Mouse (Mus musculus): Measurements from ENCODE around the gene Adgrl3. TPM values are rescaled to one million over a fixed set of nuclear protein-coding genes. Genes with fewer than 3 reads are reported as not detected.

Gene Adgrl3
- polyA plus RNA-seq, 1 experiment, result 63.0 TPM

DNA sequence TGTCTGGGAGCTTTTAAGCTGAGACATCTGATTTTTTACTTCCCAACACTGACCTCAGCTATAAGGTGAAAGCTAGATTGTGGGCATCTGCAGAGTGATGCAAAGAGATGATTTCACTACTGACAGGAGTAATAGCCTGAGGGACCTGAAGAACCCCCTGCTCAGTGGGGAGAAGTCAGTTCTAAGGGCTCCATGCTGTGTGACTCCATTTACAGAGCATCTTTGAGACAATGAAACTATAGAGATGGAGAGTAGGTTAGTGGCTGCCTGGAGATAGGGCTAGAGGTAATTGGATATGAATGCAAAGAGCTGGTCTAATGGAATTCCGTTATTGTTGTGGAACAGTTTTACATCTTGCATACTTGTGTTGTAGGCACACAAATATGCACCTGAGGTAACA lies 603.9 kb downstream of the Adgrl3 start:
- Histone ChIP-seq H3K4me1 (ENCODE audit: control insufficient read depth, insufficient read depth, low read length) (peaks cover 1% of the 10 kb centered on the region; the same call in 1 of the 2 replicates), H3K27ac (ENCODE audit: insufficient read depth, low read length) (no peak overlapping the region), H3K4me3 (ENCODE audit: insufficient read depth, low read length) (no peak overlapping the region)
- no peak for TF ChIP-seq POLR2A (IDR thresholded peaks at IDR 0.05; ENCODE audit: extremely low read depth, insufficient read depth, low read length)
- no peak for TF ChIP-seq CTCF (IDR thresholded peaks at IDR 0.05; ENCODE audit: extremely low read depth, insufficient read depth, low read length)

DNA sequence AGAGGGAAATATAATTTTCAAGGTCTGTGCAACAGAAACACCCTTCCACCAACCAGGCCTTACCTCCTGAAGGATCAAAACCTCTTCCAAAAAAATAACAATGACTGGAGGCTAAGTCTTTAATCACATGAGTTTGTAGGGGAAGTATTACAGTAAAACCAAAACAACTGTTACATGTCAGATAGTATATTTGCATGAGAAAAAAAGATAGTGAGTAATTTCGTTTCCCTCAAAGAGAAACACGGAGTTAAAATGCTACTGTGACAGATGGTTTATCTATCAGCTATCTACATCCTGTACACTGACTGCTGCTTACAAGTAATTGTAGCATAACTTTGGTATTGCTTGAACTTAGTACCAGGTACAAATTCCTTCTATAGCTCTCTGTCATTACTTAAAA lies 616.2 kb downstream of the Adgrl3 start:
- H3K4me1 ChIP-seq (ENCODE audit: control insufficient read depth, insufficient read depth, low read length), result no peaks in the 10 kb centered on the region; the same call in 1 of the 2 replicates
- H3K27ac ChIP-seq (ENCODE audit: insufficient read depth, low read length), result no peak overlapping the region
- H3K4me3 ChIP-seq (ENCODE audit: insufficient read depth, low read length), result no peak overlapping the region
- TF ChIP-seq CTCF (IDR thresholded peaks at IDR 0.05; ENCODE audit: extremely low read depth, insufficient read depth, low read length), result no peak
- no peak for TF ChIP-seq POLR2A (IDR thresholded peaks at IDR 0.05; ENCODE audit: extremely low read depth, insufficient read depth, low read length)

DNA sequence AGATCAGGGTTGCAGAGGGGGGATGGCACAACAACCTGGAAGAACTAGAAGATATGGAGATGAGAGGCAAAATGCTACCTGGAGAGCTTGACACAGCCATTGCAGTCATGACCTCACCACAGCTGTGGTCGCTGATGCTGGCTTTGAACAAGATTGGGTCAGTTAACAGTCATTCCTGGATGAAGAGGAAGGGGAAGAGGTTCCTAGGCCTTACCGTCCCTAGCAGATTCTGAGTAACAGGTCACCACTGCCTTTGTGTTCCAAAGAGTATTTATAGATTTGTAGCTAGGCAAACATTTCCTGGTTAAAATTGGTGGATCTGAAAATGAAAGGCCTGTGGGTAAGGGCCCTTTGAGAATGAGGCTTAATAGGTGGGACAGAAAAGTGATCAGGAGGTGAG lies 618.5 kb downstream of the Adgrl3 start:
- H3K4me3 ChIP-seq (ENCODE audit: insufficient read depth, low read length), result no peak overlapping the region
- TF ChIP-seq CTCF (IDR thresholded peaks at IDR 0.05; ENCODE audit: extremely low read depth, insufficient read depth, low read length), result no peak
- no peak for TF ChIP-seq POLR2A (IDR thresholded peaks at IDR 0.05; ENCODE audit: extremely low read depth, insufficient read depth, low read length)
- no peak overlapping the region for H3K27ac ChIP-seq (ENCODE audit: insufficient read depth, low read length)
- no peaks in the 10 kb centered on the region; the same call in 1 of the 2 replicates for H3K4me1 ChIP-seq (ENCODE audit: control insufficient read depth, insufficient read depth, low read length)

DNA sequence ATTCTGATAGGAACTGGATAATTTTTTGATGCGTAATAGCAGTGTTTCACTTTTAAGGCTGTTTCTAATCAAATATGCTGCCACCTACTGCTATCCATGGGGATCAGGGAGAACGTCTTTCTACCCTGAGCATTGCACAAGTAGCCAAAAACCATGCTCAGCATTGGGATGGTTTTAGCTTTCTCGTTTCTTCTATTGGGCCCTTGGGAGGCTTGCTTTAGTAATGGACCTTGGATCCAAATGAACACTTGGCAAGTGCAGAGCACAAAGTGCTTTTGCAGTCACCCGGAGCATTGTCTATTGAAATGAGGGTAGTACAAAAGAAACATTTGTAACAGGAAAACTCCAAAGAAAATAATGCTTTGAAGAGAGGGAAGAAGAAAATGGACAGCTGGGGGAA lies 620.2 kb downstream of the Adgrl3 start:
- TF ChIP-seq POLR2A (IDR thresholded peaks at IDR 0.05; ENCODE audit: extremely low read depth, insufficient read depth, low read length), result no peak
- TF ChIP-seq CTCF (IDR thresholded peaks at IDR 0.05; ENCODE audit: extremely low read depth, insufficient read depth, low read length), result no peak
- Histone ChIP-seq H3K27ac (ENCODE audit: insufficient read depth, low read length) (peak overlapping the region; percentile 67; the same call in 1 of the 2 replicates), H3K4me3 (ENCODE audit: insufficient read depth, low read length) (no peak overlapping the region), H3K4me1 (ENCODE audit: control insufficient read depth, insufficient read depth, low read length) (no peaks in the 10 kb centered on the region; the same call in 1 of the 2 replicates)

DNA sequence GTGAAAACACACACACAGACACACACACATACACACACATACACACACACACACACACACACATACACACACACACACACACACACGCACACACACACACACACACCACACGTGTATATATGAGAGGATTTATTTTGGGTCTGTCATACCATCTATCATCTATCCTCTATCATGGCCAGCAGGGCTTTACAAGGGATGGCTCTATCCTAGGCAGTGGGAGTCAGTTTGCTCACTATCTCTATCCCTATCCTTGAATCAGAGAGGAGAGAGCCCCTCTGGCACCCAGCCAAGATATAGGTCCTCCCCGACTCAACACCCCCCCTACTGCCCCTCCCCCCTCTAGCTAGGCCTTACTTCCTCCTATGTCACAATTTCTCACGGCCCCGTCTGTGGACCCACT lies 625.6 kb downstream of the Adgrl3 start:
- TF ChIP-seq POLR2A (IDR thresholded peaks at IDR 0.05; ENCODE audit: extremely low read depth, insufficient read depth, low read length) (no peak), CTCF (IDR thresholded peaks at IDR 0.05; ENCODE audit: extremely low read depth, insufficient read depth, low read length) (no peak)
- Histone ChIP-seq H3K4me3 (ENCODE audit: insufficient read depth, low read length) (no peak overlapping the region), H3K4me1 (ENCODE audit: control insufficient read depth, insufficient read depth, low read length) (no peaks in the 10 kb centered on the region; the same call in 1 of the 2 replicates), H3K27ac (ENCODE audit: insufficient read depth, low read length) (no peak overlapping the region)

DNA sequence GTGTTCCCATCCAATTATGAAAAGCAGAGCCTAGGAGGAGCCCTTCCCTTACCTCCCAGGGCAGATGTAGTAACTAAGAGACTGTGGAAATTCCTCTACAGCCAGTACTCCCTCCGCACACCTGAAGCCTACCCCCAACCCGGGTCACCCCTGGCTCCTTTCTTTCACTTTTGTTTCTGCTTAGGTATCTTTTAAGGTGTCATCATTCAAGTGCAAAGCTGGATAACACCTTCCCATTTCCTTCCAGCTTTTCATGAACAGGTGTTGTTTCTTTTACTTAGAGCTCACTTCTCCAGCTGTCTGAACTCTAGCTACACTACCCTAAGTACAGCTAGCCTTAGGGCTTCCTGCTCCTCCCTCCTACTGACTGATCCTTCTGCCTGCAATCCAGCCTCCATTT lies 634.0 kb downstream of the Adgrl3 start:
- Histone ChIP-seq H3K4me3 (ENCODE audit: insufficient read depth, low read length) (no peak overlapping the region), H3K27ac (ENCODE audit: insufficient read depth, low read length) (no peak overlapping the region), H3K4me1 (ENCODE audit: control insufficient read depth, insufficient read depth, low read length) (no peaks in the 10 kb centered on the region)
- TF ChIP-seq CTCF (IDR thresholded peaks at IDR 0.05; ENCODE audit: extremely low read depth, insufficient read depth, low read length) (no peak), POLR2A (IDR thresholded peaks at IDR 0.05; ENCODE audit: extremely low read depth, insufficient read depth, low read length) (no peak)

DNA sequence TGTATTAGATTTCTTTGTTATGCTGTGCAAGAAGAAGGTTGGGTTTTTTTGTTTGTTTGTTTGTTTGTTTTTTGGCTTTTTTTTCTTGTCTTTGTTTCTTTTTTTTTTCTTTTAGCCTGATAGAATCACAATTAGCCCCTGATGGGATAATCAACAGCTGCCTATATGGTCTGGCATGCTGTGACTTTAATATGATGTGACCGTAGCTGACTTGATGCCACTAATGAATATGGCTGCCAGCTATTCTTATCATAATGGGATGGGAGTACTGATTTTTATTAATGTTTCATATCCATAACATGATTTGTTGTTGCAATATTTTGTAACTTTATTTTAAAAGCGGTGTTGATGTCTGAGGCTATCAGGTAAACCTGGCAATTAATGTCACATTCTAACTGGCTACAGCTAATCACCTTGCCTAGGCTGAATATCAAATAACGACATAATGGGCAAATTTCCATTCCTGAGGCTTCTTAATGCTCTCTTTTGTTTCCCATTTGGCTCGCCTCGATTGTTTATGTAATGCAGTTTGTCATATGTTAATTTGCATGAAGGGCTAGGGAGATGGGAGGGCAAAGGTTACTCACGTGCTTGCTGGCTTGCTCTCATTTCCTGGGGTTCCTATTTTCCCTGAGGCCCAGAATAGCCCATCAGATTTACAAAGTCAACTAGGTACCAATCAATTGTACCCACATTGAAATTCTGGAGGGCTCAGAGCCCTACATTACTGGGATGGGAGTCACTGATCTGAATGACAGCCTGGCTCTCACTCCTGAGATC lies 641.9 kb downstream of the Adgrl3 start:
- Histone ChIP-seq H3K4me1 (ENCODE audit: control insufficient read depth, insufficient read depth, low read length) (no peaks in the 10 kb centered on the region), H3K27ac (ENCODE audit: insufficient read depth, low read length) (no peak overlapping the region), H3K4me3 (ENCODE audit: insufficient read depth, low read length) (no peak overlapping the region)
- TF ChIP-seq POLR2A (IDR thresholded peaks at IDR 0.05; ENCODE audit: extremely low read depth, insufficient read depth, low read length) (no peak), CTCF (IDR thresholded peaks at IDR 0.05; ENCODE audit: extremely low read depth, insufficient read depth, low read length) (no peak)

DNA sequence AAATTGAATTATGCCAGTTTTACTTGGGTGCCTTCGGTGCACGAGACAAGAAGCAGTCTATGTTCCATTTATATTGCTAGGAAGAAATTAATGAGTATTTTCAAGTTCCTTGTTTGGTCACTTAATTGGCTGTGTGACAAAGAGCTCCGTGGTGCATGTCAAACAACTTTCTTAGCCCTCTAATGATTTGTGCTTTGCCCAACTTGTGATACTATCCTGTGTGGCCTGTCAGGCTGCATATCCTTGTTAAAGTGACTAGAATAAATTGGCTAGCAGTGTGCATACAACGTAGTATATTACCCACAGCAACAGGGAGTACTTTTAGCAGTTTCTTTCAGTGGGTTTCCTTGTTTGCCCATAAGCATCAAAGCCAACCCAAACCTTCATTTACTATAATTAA lies 651.1 kb downstream of the Adgrl3 start:
- Histone ChIP-seq H3K4me3 (ENCODE audit: insufficient read depth, low read length) (no peak overlapping the region), H3K4me1 (ENCODE audit: control insufficient read depth, insufficient read depth, low read length) (no peaks in the 10 kb centered on the region), H3K27ac (ENCODE audit: insufficient read depth, low read length) (no peak overlapping the region)
- TF ChIP-seq POLR2A (IDR thresholded peaks at IDR 0.05; ENCODE audit: extremely low read depth, insufficient read depth, low read length), result no peak
- TF ChIP-seq CTCF (IDR thresholded peaks at IDR 0.05; ENCODE audit: extremely low read depth, insufficient read depth, low read length), result no peak

DNA sequence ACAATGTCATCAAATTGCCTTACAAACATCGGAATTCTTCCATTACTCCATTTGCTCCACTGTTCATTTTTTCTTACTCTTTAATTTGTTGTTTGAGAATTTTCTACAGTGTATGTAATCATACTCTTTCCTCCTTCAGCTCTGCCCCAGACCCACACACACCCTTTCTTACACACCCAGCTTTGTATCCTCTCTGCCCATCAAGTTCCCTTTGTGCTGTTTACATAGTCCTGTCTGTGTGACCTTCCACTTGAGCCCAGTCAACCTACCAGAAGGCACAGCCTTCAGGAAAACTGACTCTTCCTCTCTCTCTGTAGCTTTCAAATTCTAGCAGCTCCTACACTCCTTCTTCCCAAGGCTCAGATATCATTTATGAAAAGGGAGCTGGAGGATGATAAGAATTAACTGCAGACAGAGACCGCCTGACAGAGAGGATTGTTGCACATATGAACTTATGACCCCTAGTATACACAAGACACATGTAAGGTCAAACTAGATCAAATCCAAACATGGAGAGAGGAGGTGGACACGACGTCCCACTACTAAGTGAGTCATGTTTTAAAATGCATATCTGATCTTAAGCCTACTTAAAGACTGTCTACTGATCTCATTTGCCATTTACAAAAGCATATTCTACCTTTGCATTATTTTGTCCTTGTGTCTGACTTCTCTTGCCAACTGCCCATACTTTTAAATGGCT lies 654.5 kb downstream of the Adgrl3 start:
- no peak overlapping the region for H3K4me3 ChIP-seq (ENCODE audit: insufficient read depth, low read length)
- no peaks in the 10 kb centered on the region for H3K4me1 ChIP-seq (ENCODE audit: control insufficient read depth, insufficient read depth, low read length)
- TF ChIP-seq POLR2A (IDR thresholded peaks at IDR 0.05; ENCODE audit: extremely low read depth, insufficient read depth, low read length), result no peak
- TF ChIP-seq CTCF (IDR thresholded peaks at IDR 0.05; ENCODE audit: extremely low read depth, insufficient read depth, low read length), result no peak
- H3K27ac ChIP-seq (ENCODE audit: insufficient read depth, low read length), result no peak overlapping the region

DNA sequence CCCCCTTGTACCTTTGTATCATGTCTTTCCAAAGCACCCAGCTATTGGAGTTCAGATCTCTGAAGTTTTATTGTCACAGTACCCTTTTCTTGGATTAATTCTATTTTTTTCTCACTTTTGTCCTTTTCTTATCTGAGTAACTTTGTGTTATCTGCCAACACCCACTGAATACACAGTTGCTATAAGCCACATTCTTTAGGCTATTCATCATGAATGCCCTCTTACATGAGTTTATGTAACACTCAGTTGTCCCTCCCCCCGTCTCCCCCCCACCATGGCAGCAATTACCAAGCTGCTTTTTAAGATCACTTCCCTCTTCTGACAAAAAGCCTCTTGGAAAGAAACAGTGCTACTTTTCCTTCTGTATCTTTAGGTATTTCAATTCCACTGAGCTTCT lies 655.0 kb downstream of the Adgrl3 start:
- no peak overlapping the region for H3K27ac ChIP-seq (ENCODE audit: insufficient read depth, low read length)
- TF ChIP-seq POLR2A (IDR thresholded peaks at IDR 0.05; ENCODE audit: extremely low read depth, insufficient read depth, low read length), result no peak
- no peak for TF ChIP-seq CTCF (IDR thresholded peaks at IDR 0.05; ENCODE audit: extremely low read depth, insufficient read depth, low read length)
- no peak overlapping the region for H3K4me3 ChIP-seq (ENCODE audit: insufficient read depth, low read length)
- H3K4me1 ChIP-seq (ENCODE audit: control insufficient read depth, insufficient read depth, low read length), result no peaks in the 10 kb centered on the region
